8 mouse cellular contexts compared by ENCODE assay signal in genomic region chr19:4113806-4114230, GRCm38 (mm10). TPM values are rescaled to one million over a fixed set of nuclear protein-coding genes. Genes with fewer than 3 reads are reported as not detected.
A peak's percentile ranks its signal among the peaks of the same experiment; 100 is the strongest.
DNase-seq lines count a peak whose midpoint lies in the region; ATAC-seq lines count a peak whose summit lies in the region.

No protein-coding gene starts in this region.

- peaks cover 76% of the 10 kb centered on the region for H3K36me3 ChIP-seq in embryonic facial prominence, embryonic 10.5 days (replicated peaks)
- peaks cover 33% of the 10 kb centered on the region for H3K36me3 ChIP-seq in kidney, embryonic 16.5 days (ENCODE audit: insufficient read depth, low read length)

- peaks cover 20% of the 10 kb centered on the region for H3K4me1 ChIP-seq in embryonic facial prominence, embryonic 10.5 days
- H3K4me1 ChIP-seq in kidney, embryonic 16.5 days (ENCODE audit: insufficient read depth, low read length) = peaks cover 22% of the 10 kb centered on the region

- no peaks in the 10 kb centered on the region for H3K9me3 ChIP-seq in embryonic facial prominence, embryonic 10.5 days
- no peaks in the 10 kb centered on the region for H3K9me3 ChIP-seq in kidney, embryonic 16.5 days (ENCODE audit: low read length)

- H3K27ac ChIP-seq in embryonic facial prominence, embryonic 10.5 days (replicated peaks) = no peak overlapping the region; the same call in 1 of the 2 replicates
- H3K27ac ChIP-seq in kidney, embryonic 16.5 days (ENCODE audit: low read length) = peak overlapping the region; percentile 87

- peak; percentile 97 for DNase-seq in heart, adult 11 months
- DNase-seq in heart, adult 8-10 months (ENCODE audit: low spot score) = no peak
- DNase-seq in embryonic facial prominence, embryonic 10.5 days (ENCODE audit: low spot score) = no peak
- no peak for DNase-seq in right cerebral cortex, postnatal 36 days (ENCODE audit: low spot score in 2 of 2)
- no peak for DNase-seq in ovary, adult 18-20 months (ENCODE audit: low spot score)
- no peak for DNase-seq in layer of hippocampus, adult 11-12 months (ENCODE audit: low spot score)

- H3K4me3 ChIP-seq in embryonic facial prominence, embryonic 10.5 days = peak overlapping the region; percentile 28; the same call in 1 of the 2 replicates
- no peak overlapping the region for H3K4me3 ChIP-seq in kidney, embryonic 16.5 days (ENCODE audit: low read length)

- WGBS in embryonic facial prominence, embryonic 10.5 days = 58% methylated on average over 5 of the region's 5 CpGs
- WGBS in kidney, embryonic 16.5 days = 3% methylated on average over 5 of the region's 5 CpGs

- peak overlapping the region; percentile 22 for H3K9ac ChIP-seq in kidney, embryonic 16.5 days (replicated peaks; ENCODE audit: low read length)

- ATAC-seq in kidney, embryonic 16.5 days (ENCODE audit: low FRiP score, low TSS enrichment) = peak; percentile 80
- peak; percentile 55 for ATAC-seq in monocyte, adult 5-6 weeks (replicated peaks; ENCODE audit: insufficient number of reproducible peaks, low FRiP score, low TSS enrichment, poor library complexity, severe bottlenecking)

- no peaks in the 10 kb centered on the region for H3K27me3 ChIP-seq in embryonic facial prominence, embryonic 10.5 days (replicated peaks; ENCODE audit: low read depth, poor library complexity, severe bottlenecking)
- H3K27me3 ChIP-seq in kidney, embryonic 16.5 days (ENCODE audit: insufficient read depth, low read length) = no peaks in the 10 kb centered on the region

- H3K4me2 ChIP-seq in kidney, embryonic 16.5 days (replicated peaks; ENCODE audit: low read depth, low read length) = no peak overlapping the region; the same call in 1 of the 2 replicates

RNA-seq across cellular contexts. Expression of gene Aip, which starts 11.8 kb away (rescaled TPM):
- 10 to 100 TPM; 65.9 to 79.6 (median 70.7) TPM for total RNA-seq in heart, adult 8-10 months (2022)
- 70.9 and 71.1 TPM in 2 replicates for polyA plus RNA-seq in embryonic facial prominence, embryonic 10.5 days (2016; fragmentation: Nextera tagmentation; extraction: Ambion mirVana)
- 115 and 120 TPM in 2 replicates for polyA plus RNA-seq in kidney, embryonic 16.5 days (2015; fragmentation: Nextera tagmentation; extraction: Ambion mirVana)
- total RNA-seq in monocyte, adult 5-6 weeks (2017) = 94.2 to 132 TPM (median 124 TPM) in 3 replicates

RNA-seq across cellular contexts. Expression of gene Pitpnm1, which starts 14.0 kb away (rescaled TPM):
- total RNA-seq in heart, adult 8-10 months (2022) = 10 to 100 TPM; 17.0 to 22.1 (median 18.3) TPM
- polyA plus RNA-seq in embryonic facial prominence, embryonic 10.5 days (2016; fragmentation: Nextera tagmentation; extraction: Ambion mirVana) = 9.9 and 11.0 TPM in 2 replicates
- polyA plus RNA-seq in kidney, embryonic 16.5 days (2015; fragmentation: Nextera tagmentation; extraction: Ambion mirVana) = 20.0 and 22.2 TPM in 2 replicates
- 127 to 142 TPM (median 137 TPM) in 3 replicates for total RNA-seq in monocyte, adult 5-6 weeks (2017)

RNA-seq across cellular contexts. Expression of gene Cdk2ap2, which starts 16.8 kb away (rescaled TPM):
- 10 to 100 TPM; 33.6 to 43.4 (median 39.5) TPM for total RNA-seq in heart, adult 8-10 months (2022)
- polyA plus RNA-seq in embryonic facial prominence, embryonic 10.5 days (2016; fragmentation: Nextera tagmentation; extraction: Ambion mirVana) = 77.2 and 80.2 TPM in 2 replicates
- polyA plus RNA-seq in kidney, embryonic 16.5 days (2015; fragmentation: Nextera tagmentation; extraction: Ambion mirVana) = 135 and 138 TPM in 2 replicates
- total RNA-seq in monocyte, adult 5-6 weeks (2017) = 77.3 to 120 TPM (median 92.6 TPM) in 3 replicates

RNA-seq across cellular contexts. Expression of gene Gpr152, which starts 25.8 kb away (rescaled TPM):
- total RNA-seq in heart, adult 8-10 months (2022) = not detected
- not detected in 2 replicates for polyA plus RNA-seq in embryonic facial prominence, embryonic 10.5 days (2016; fragmentation: Nextera tagmentation; extraction: Ambion mirVana)
- not detected in 2 replicates for polyA plus RNA-seq in kidney, embryonic 16.5 days (2015; fragmentation: Nextera tagmentation; extraction: Ambion mirVana)
- total RNA-seq in monocyte, adult 5-6 weeks (2017) = 0.29 to 0.43 TPM in 2 of 3 replicates, not detected in the other

RNA-seq across cellular contexts. Expression of gene Cabp4, which starts 30.0 kb away (rescaled TPM):
- total RNA-seq in heart, adult 8-10 months (2022) = not detected
- polyA plus RNA-seq in embryonic facial prominence, embryonic 10.5 days (2016; fragmentation: Nextera tagmentation; extraction: Ambion mirVana) = 0.14 TPM in 1 of 2 replicates, not detected in the other
- 0.14 and 0.21 TPM in 2 replicates for polyA plus RNA-seq in kidney, embryonic 16.5 days (2015; fragmentation: Nextera tagmentation; extraction: Ambion mirVana)
- total RNA-seq in monocyte, adult 5-6 weeks (2017) = not detected in 3 replicates
